Mouse (Mus musculus): ENCODE results near the gene Emid1.
"Not testable (repeated sequence)": the region's sequence is repeated elsewhere in the genome, so short reads cannot be mapped to it uniquely, and the experiment has no call there.

The Emid1 gene

DNA sequence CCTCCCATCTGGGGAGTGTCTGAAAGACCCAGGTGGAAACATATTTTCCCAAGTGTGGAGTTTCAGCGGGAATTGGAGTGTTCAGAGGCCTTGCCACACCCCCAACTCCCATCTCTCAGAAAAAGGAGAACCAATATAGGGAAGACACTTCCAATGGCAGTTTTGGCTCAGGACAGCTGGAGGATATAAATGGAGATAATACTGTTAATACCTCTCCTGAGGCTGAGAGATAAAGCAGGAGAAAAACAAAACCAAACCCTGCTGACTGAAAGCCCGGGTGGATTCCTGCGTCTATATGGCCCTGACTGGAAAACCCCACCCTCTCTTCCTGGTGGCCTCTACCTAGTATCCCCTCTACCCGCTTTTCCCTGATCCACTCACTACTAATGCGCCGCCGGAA lies 49.7 kb downstream of the Emid1 start:
- no peak for DNase-seq

DNA sequence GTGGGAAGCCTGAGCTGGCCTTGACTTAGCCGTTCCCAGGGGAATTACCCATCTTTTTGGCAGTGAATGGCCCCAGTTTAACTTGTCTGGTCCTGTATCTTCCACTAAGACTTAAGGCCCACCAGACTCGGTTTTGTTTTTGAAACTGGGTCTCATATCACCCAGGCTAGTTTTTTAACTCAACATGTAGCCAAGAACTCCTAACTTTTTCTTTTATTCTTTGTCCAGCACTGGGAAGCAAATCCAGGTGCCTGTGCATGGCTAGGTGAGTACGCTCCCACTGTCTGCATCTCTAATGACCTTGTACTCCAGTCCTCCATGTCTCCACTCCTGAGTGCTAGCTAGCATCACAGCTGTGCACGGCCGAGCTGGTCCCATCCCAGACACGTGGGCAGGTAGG lies 50.4 kb downstream of the Emid1 start:
- no peak for DNase-seq

DNA sequence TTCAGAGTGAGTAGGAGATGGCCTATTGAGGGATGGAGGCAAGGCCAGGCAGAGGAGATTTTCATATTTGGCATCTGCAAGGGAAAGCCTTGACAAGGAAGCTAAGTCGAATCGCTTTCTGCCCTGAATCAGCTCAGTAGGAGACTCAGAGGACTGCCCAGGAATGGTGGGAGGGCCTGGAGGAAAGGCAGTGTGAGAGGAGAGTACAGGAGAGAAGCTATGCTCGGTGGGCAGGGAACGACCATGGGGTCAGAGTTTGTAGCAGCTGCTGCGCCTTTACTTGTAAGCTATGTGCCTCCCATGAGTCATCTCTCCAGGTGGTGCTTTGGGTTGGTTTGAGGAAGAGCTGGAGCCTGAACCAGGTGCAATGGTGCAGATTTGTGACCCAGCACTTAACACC lies 51.3 kb downstream of the Emid1 start:
- no peak for DNase-seq

DNA sequence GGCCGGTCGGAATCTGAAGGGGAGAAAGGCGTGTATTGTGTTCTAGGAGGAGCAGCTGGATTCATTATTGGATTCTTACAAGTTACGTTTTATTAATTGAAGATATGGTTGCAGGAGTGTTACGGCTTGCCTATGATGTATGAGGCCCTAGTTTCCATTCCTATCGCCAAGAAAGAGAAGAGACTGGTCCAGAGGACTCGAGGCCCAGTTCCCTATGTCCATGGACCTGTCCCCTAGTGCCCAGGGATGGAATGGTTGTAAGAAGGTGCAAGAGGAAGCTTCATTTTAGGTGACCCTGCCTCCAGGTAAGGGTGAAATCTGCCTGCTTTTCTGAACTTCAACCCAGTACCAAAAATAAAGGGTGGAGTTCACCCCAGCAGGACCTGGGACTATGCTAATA lies 51.8 kb downstream of the Emid1 start:
- no peak for DNase-seq

DNA sequence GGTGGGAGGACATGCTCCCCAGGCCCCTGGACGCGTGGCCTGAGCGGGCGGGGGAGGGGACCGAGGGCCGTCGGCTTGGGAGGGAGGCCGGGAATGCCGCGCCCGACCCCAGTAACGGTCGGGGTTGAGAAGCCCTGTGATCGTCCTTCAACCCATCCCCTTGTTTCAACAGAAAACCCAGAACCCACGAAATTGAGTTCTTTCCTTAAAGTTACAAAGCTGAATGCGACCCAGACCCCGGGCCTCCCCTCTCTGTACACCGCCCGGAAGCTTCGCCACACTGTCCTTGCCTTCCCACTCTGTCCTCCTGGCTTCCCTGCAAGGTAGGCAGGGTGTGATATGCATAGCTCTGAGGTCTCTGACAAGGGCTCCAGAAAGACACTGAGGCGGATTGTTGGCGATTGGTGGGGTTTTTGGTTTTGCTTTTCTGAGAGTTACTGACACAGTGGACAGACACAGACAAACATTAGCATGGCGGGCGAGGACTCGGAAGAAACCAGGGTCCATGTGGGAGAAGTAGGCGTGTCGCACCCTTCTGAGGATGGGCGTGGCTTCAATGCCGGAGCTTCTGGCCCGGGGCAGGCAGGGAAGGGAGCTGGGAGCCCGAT lies 52.4 kb downstream of the Emid1 start:
- peak; percentile 79 for DNase-seq

DNA sequence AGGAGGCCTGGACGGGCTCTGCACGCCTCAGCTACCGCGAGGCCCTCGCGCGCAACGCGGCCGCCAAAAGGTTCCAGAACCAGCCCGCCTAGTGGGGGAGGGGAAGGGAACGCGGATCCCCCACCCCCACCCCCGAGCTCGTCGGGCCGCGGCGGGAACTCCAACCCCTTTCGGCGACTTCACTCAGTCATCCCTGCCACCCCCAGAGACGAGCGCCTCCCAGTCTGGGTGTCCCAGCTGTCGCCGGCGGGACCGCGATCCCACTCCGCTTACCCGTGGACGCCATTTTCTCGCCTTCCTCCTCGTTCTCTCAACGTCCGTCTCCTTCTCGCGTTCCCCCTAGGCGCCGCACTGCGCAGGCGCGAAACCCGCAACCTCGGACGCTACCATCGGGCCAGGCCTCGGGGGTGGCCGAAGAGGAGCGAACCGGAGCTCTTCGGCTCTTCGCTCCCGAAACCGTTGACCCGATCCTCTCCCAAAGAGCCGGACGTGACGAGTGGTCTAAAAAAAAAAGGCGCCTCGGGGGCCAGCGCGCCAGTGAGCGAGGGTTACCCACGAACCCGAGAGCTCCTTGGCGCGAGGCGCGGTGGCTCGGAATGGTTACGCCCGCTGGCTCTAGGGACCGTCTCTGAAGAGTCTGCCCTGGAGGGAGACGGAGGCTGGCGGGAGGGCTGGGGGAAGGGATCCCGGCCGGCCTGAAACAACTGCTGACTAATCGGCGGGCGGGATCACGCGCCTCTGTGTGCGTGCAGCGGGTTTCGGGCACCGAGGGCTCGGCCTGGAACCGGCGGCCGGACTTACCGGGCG lies 53.1 kb downstream of the Emid1 start, which contains the start of the genes Rhbdd3 and Ewsr1:
TSS of gene Rhbdd3 (plus strand) at position 191 of the 807 bp plus-strand sequence.
TSS of gene Ewsr1 (minus strand) at position 531 of the 807 bp plus-strand sequence.
- DNase-seq: peak; percentile 97

DNA sequence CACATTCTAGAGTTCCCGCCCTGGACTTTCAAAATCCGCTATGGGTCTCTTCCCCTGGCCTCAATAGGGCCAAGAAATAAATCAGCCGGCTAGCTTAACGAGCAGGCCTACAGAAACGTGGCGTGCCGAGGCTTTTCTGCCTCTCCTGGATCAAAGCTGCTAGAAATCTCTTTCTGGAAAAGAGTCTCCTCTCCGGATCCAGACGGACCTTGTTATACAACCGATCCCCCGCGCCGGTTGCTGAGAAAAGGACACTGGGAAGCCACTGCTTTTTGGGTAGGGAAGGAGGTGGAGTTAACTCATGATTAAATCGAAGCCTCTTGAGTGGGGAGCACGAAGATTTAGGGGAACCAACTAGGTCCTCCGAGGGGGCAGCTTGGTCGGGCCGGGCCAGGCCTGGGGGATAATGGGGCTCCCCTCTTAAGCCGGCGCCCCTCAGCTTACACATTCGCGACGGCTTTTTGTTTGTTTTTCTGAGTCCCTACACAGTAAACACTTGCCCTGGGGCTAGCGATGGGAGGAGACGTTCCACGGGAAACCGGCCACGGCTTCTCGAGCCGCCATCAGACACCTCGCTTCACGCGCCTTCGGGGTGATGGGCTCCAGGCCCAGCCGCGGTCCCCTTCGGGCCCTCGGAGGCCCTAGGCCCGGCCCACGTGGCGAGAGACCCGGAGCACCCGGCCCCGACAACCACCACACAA lies 53.9 kb downstream of the Emid1 start:
- DNase-seq: peak; percentile 65

DNA sequence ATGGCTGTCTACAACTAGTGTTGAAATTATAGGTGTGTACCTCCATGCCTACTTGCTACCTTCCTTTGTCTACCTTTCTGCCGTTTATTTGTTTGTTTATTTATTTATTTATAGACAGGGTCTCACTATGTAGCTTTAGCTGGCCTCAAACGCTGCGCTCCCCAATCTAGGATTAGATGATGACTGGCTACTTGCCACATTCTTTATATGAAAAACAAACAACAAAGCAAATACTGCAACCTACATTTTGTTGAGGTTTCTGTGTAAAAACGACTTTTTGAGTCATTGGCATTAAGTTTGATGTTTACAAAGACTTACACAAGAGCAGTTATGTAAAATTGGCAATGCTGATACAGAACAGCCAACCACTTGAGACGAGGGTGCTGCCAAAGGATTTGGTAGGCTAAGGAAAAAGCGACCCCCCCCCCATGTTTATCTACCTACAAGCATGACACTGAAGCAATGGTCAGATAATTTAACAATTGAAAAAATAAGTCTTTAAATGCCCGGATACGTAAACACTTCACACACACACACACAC lies 55.5 kb downstream of the Emid1 start:
- no peak for DNase-seq

DNA sequence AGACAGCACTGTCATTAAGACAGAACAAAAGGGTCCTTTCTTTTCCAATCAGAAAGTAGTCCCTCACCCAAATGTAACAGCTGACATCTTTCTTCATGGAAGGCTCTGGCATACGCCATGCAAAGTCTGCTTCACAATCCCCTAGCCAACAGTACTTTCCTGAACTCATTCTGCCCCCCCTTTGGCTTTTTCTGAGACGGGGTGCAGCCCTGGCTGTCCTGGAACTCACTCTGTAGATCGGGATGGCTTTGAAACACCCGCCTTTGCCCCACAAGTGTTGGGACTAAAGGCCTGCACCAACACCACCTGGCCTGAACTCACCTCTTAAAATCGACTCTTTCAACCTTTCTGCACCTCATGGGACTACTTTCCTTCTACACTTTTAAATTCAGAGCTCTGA lies 56.2 kb downstream of the Emid1 start:
- no peak for DNase-seq

DNA sequence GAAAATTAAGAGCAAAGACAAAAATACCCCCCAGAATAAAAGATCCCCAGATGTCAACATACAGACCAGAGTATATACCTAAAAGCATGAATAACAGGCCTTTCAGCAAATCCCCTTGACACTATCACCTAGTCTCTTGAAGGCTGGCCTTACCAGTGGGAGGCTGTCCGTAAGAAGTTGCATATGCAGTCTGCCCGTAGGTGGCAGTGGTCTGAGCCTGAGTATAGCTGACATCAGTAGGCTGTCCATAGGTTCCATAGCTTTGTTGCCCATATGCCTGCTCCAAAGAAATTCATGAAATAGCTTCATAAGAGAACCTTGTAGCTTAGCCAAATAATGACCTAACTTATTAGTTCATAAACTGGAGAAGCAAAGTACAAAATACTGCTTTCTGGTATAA lies 60.4 kb downstream of the Emid1 start:
- DNase-seq: no peak

DNA sequence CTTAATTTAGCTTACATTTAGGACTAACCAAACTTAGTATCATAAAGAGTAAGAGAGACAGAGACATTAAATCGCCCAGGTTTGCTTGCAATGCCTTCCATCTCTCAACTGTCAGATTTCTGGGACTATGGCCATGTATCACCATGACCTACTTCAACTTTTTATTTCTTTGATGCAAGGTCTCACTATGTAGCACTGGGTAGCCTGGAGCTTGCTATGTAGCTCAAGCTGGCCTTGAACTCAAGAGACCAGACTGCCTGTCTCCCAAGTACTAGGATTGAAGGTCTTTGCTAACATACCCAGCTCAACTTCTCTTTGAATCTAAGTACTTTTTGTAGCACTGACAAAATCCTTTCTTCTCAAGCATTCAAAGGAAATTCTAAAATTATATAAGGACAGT lies 62.9 kb downstream of the Emid1 start:
- DNase-seq: no peak

DNA sequence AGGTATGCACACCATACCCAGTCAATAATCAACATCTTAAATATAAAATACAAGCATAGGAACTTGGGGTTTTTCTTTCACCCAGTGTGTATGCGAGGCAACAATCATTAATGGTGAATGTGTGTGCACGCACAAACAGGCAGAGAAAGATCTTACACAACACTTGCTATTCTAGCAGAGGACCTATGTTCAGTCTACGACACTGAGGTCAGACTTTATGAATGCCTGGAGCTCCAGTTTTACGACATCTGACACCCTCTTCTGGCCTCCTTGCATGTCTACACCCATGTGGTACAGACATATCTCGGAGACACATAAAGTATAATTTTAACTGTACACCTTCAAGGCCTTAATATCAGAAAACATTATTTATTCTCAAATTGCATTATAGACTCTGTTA lies 75.2 kb downstream of the Emid1 start:
- DNase-seq: not testable (repeated sequence)

DNA sequence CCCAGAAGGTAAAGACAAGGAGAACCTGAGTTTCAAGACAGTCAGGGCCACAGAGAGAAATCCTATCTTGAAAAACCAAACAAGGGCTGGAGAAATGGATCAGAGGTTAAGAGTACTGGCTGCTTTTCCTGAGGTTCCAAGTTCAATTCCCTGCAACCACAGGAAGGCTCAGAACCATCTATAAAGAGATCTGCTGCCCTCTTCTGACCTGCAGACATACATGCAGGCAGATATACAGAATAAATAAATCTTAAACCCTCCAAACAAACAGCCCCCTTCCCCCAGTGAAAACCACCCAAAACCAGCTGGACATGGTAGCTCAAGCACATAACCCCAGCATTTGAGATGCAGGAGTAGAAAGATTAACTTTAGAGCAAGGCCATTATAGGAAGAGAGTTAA lies 76.3 kb downstream of the Emid1 start:
- no peak for DNase-seq

DNA sequence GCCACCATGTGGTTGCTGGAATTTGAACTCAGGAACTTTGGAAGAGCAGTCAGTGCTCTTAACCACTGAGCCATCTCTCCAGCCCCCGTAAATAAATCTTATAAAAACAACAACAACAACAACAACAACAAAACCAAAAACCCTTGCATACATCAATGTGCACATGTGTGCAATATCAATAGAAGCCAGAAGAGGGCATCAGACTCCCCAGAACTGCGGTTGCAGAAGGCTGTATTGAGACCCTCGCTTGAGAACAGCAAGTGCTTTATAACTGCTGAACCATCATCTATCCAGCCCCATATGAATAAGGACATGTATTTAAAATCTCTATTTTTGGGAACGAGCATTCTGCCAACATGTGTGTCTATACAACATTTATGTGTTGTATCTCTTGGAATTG lies 77.2 kb downstream of the Emid1 start:
- DNase-seq: no peak

DNA sequence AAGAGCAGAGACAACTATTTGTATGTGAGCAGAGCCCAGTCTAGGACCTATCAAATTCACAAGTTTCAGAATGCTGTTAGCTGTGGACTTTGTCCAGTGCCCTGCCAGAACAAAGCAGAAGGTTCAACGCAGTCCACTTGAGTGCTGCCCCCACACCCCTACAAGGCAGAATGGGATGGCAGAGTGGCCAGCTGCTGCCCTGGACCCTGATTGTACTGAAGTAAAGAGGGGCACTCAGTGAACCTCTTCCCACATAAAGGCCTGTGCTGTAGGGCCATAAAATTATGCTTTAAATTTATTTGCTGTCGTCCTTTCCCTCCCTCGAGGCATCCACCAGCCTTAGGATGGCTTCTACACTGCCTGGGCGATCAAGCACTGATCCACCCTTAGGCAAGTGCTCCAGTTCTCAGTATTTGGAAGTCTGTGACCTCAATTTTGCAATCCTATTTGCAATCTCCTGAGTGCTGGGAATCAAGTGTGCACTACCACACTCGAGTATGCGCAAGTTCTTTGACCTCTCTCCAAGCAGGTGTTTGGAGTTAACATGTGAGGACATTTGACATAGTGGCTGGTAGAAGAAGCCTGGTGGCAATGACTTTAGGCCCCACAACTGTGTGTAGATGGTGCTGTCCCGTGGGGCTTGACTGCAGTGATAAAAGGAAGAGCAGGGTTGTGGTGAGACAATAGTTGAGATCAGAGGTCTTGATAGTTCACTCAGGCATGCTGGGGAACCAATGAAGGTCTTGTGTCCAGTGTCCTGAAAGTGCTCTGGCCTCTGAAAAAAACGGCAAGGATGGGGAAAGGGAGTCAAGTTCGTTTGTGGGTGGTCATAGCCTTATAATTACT lies 83.7 kb downstream of the Emid1 start:
- no peak for DNase-seq

DNA sequence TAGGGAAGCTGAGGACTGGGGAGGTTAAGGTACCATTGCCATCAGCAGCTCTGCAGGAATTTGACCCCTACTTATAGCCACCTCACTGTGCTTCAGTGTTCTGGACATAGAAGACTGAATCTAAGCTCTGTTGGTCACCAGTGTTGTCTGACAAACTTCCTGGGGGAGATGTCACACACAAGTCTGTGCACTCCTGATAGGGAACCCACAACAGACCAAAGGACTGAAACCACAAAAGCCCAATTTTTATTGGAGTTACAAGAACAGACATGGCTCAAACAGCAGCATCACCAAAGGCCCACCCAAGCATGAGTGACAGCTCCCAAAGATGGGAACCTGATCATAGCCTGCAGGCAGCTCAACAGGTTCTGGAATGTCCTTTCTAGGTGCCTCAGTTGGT lies 85.0 kb downstream of the Emid1 start:
- no peak for DNase-seq

DNA sequence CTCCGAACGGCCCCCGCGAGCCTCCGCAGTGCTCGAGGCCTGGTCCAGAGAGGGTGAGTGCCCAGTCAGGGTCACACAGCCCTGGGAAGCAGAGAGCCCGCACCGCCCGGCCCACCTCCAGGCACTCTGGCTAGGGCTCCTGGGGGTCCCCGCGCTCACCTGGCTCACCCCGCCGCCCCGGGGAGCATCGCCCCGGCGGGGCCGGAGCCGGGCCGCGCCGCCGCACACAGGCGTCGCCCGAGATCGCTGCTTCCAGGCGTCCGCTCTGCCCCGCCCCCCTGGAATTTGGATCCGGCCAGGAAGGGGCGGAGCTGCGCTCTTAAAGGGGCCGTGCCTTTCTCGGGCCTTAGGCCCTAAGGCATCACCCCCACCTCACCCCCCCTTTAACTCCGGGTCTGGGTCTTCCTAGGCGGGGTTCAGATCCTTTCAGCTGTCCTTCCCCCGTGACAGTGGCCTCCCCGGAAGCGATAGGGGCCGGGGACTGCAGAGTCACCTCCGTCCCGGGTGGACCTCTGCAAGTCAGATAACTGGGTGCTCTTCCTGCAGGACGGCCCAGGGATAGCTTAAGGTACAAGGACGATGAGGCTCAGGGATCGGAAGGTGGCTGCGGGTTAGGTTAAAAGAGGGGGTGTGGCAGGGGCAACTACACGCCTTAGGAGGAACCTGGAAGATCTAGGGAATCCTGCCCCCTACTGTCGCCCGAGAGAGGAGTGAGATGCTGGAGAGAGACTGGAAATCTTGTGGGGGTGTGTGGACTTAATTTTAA lies 86.8 kb downstream of the Emid1 start, which contains the start of gene Gas2l1:
TSS of gene Gas2l1 (minus strand) at position 272 of the 766 bp plus-strand sequence.
- peak; percentile 89 for DNase-seq

DNA sequence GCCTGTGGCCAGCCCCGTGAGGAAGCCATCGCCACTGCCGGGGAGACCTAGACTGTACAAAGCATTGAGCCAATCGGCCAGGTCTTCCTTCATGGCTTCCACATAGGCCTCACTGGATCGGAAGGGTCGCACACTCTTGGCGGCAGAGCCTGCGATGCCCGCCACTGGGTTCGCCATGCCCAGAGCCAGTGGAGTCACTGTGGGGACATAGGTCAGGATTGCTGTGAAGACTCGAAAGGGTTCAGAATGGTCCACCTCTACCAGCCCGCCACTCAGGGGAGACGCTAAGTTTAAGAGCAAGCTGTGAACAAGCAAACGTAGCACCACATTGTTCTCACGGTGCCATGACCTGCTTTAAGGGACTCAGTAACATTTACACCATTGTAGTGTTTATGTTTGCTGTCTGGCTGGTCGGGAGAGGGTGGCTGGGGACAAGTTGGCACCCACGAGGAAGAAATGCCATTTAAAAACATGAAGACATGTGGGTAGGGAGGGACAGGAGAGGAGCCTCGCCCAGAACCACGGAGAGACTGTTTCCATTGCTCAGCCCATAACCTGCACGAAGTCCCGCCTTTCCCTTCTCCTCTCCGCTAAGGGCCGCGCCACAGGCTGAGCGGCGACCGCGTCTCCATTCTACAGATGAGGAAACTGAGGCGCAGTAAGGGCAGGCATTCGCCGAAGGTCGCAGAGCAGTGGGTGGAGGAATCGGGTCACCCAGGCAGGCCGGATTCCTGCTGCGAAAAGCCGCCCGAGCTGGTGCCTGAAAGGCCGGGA lies 87.6 kb downstream of the Emid1 start:
- peak; percentile 43 for DNase-seq

DNA sequence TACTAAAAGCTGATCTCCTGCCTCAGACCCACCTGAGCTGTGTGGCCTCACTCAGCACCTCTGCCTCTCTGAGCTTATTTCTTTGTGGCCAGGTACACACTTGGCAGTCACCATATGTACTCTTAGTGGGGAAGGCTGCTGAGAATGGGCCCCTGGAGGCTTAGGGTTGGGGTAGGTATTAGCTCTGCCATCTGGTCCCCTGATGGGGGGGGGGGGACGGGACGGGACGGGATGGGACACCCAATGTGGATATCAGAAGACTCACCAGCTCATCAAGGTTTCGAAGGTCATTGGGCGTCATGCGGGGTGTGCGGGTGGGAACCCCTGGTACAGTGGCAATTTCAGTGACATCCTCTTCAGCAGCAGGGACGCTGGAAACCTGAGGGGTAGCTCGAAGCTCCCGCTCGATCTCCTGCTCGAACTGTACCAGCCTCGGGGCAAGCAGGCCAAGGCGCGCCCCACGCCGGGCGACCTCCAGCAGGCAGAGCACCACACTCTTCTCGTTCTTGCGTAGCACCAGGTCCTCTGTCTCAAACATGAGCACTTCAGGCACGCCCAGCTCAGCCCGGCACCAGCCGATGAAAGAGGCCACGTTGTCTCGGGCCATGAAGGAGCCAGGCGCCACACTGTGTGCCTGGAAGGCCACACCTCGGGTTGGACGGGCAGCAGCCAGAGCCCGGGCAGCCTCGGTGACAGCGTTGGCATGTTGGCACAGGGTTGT lies 88.3 kb downstream of the Emid1 start:
- peak; percentile 35 for DNase-seq

DNA sequence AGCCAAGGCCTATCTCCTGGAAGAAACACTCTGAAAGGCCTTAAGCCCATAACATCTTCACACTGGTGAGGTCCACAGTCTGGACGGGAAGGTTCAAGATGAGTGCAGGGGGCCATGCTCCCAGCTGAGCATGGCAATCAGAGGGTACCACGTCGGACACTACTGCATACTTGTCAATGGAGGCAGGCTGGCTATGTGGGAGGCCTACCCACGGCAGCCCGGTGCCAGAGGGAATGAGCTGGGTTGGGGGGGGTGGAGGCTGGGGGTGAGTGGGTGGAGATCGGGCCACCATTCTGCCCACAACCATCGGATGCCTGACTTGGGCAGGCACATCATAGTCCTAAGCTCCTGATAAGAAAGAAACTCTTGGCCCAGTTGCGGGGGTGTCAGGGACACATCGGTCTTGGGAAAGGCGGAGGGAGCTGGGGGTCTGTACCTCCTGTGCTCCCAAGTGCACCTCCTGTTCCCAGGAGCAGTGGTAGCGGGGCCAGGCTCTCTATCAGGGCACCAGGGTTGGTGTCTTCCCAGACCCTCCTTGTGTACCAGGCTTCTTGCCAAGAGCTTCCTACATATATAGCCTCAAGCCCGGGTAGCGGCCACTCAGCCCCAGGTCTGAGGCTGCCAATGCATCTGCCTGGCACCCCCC lies 89.1 kb downstream of the Emid1 start:
- DNase-seq: no peak
